Mouse (Mus musculus) ES-Bruce4 (cell line): ENCODE data around the gene Kif22. TPM values are rescaled to one million over a fixed set of nuclear protein-coding genes. Genes with fewer than 3 reads are reported as not detected.
A peak's percentile ranks its signal among the peaks of the same experiment; 100 is the strongest.

Source experiments
- H3K27ac ChIP-seq: 2 replicates; pipeline ENCODE4 v1.5.1; 2012; ENCODE audit warnings: low read length, inconsistent platforms; ENCODE audit not compliant: insufficient read depth
- H3K27me3 ChIP-seq: 2 replicates; pipeline ENCODE4 v1.6.1; 2012; ENCODE audit warnings: mild to moderate bottlenecking, low read length, inconsistent platforms; ENCODE audit not compliant: control insufficient read depth, poor library complexity, insufficient read depth, severe bottlenecking
- H3K36me3 ChIP-seq: 2 replicates; pipeline ENCODE4 v1.6.1; 2012; ENCODE audit warnings: inconsistent platforms, mild to moderate bottlenecking, low read length, moderate library complexity; ENCODE audit not compliant: control insufficient read depth, poor library complexity, insufficient read depth, severe bottlenecking
- H3K4me1 ChIP-seq: one replicate; pipeline ENCODE4 v1.8.1; 2011; ENCODE audit warnings: low read length; ENCODE audit not compliant: control insufficient read depth, insufficient read depth
- H3K4me3 ChIP-seq: 2 replicates; pipeline ENCODE4 v1.5.1; 2011; ENCODE audit warnings: low read depth, mild to moderate bottlenecking, low read length
- H3K9ac ChIP-seq: 2 replicates; pipeline ENCODE4 v1.6.1; 2012; ENCODE audit warnings: low read depth, mild to moderate bottlenecking, inconsistent platforms; ENCODE audit not compliant: poor library complexity, severe bottlenecking
- H3K9me3 ChIP-seq: replicated peaks from 2 replicates; pipeline ENCODE4 v1.6.1; 2012; ENCODE audit warnings: mild to moderate bottlenecking, low read length, inconsistent platforms; ENCODE audit not compliant: control insufficient read depth, poor library complexity, insufficient read depth, severe bottlenecking
- CTCF ChIP-seq: IDR thresholded peaks from one replicate; pipeline ENCODE4 v1.8.1; 2011; ENCODE audit warnings: low read depth, low read length
- EP300 ChIP-seq: IDR thresholded peaks from 2 replicates; pipeline ENCODE4 v1.6.1; 2011; ENCODE audit warnings: low read depth, low read length; ENCODE audit not compliant: insufficient read depth
- POLR2A ChIP-seq: IDR thresholded peaks from one replicate; pipeline ENCODE4 v1.8.1; 2011; ENCODE audit warnings: low read length; ENCODE audit not compliant: insufficient read depth
- polyA plus RNA-seq: library from polyadenylated mRNA; stranded (reverse); fragments of >200 nt; gene quantifications from 2 replicates; pipeline ENCODE4 v1.2.4, GENCODE M21; 2011; ENCODE audit warnings: low read depth; ENCODE audit not compliant: missing spikeins, insufficient read depth, insufficient read length

Kif22 gene
- polyA plus RNA-seq, 1 experiment: 106 TPM

DNA sequence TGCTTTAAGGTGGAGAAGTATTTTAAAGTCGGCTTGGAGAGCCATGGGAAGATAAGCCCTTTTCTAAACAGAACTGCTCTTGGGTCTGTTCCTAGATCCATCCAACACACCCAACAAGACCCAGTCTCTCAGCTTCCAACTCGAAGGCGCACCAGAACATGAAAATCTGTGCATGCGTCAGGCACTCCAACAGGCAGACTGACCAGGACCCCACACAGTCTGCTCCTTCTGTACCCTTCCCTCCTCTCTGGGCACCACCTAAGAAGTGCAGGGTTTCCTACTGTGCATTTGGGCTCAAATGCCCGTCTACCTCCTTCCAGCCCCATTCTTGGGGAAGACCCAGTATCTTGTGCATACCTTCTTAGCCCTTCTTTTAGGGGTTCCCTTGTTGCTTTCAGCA, 21.8 kb downstream of the Kif22 start:
- Histone ChIP-seq H3K4me1 (no peaks in the 10 kb centered on the region), H3K36me3 (peaks cover 26% of the 10 kb centered on the region), H3K27me3 (no peaks in the 10 kb centered on the region), H3K4me3 (peak overlapping the region; percentile 64), H3K9ac (peak overlapping the region; percentile 57), H3K27ac (no peak overlapping the region), H3K9me3 (no peaks in the 10 kb centered on the region)
- TF ChIP-seq POLR2A (no peak), EP300 (no peak), CTCF (no peak)

DNA sequence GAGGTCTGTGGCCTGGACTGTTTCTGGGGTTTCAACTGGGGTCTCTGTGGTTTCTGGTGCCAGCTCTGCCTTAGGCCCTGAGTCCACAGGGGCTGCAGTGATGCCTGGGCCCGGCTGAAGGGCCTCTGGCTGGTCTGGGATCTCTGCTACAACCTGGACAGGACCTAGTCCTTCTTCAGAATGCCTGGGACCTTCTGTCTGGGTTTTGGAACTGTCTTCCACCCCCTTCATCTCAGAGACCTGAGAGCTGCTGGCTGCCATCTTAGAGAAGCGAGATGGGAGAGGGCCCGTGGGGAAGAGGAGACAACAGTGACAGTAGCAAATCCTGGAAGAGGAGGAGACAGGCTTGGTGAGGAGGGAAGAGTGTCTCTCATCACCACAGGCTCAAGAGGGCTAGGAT, 22.2 kb downstream of the Kif22 start:
- Histone ChIP-seq H3K36me3 (peaks cover 29% of the 10 kb centered on the region), H3K4me1 (no peaks in the 10 kb centered on the region), H3K9me3 (no peaks in the 10 kb centered on the region), H3K4me3 (no peak overlapping the region), H3K9ac (no peak overlapping the region; the same call in 1 of the 2 replicates), H3K27ac (no peak overlapping the region), H3K27me3 (no peaks in the 10 kb centered on the region)
- TF ChIP-seq POLR2A (no peak), EP300 (no peak), CTCF (no peak)

DNA sequence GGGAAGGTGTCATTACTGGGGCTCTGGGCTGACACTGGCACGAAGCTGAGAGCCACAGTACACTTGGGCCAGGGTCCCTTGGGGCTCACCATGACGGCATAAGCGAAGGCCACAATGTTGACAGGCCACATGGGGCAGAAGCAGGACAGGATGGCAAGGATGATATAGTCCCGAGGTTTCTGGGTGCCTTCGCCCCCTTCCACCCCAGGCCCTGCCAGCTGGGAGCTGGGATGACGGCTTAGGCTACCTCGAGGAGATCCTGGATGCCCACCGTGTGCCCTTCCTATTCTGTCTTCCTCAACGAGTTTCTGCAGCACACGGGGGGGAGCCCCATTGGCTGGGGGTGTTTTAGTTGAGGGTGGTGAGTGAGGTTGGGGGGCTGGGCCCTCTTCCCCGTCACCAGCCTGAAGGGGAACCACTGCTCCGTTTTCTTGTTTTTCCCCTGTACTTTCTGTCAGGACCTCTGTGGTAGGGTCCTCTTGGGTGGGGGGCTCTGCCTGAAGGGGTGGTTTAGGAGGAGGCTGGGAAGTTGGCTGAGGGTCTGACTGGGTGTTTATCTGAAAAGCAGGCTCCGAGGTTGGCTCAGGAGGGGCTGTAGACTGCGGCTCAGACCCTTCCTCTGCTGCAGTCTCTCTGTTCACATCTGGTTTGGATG, 22.8 kb downstream of the Kif22 start:
- Histone ChIP-seq H3K27ac (no peak overlapping the region), H3K9me3 (no peaks in the 10 kb centered on the region), H3K4me1 (no peaks in the 10 kb centered on the region), H3K36me3 (peaks cover 29% of the 10 kb centered on the region), H3K27me3 (no peaks in the 10 kb centered on the region), H3K9ac (no peak overlapping the region), H3K4me3 (no peak overlapping the region)
- no peak for TF ChIP-seq CTCF
- no peak for TF ChIP-seq POLR2A
- TF ChIP-seq EP300: no peak

DNA sequence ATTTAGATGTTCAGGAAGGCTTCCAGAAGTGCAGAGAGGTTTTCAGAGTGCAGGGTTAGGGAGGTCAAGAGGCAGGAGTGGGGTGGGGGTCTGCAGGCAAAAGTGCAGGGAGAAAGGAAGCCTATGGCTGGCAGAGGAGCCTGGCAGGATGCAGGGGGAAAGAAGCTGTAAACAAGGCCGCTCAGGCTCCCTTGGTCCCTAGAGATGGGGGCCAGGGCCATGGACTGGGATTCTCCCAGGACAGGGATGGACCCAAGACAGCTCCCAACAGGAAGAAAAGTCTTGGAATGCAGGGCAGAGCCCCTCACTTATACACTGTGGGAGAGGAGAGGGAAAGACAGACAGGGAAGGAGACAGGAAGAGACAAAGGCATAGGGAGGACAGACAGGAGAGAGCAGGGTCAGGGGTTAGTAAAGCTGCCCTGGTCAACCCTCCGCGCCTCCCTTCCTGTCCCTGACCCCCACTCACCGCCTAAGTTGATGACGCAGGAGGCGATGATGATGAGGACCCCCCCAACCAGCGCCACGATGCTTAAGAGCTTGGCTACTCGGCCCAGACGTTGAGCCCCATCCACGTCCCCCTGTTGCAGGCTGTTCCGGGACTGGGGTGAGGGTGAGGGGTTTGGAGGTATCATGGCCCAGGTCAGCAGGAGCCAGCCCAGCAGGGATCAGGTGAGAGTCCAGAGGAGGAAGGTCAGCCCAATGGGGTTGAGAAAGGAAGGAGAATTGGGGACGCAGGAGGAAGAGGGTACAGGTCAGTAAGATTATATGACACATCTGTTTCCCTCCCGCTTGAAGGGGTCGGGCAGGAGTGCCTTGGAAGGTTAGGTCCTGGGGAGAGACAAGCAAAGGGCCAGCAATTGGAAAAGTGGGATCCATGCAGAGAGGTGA, 23.6 kb downstream of the Kif22 start:
- no peaks in the 10 kb centered on the region for H3K4me1 ChIP-seq

DNA sequence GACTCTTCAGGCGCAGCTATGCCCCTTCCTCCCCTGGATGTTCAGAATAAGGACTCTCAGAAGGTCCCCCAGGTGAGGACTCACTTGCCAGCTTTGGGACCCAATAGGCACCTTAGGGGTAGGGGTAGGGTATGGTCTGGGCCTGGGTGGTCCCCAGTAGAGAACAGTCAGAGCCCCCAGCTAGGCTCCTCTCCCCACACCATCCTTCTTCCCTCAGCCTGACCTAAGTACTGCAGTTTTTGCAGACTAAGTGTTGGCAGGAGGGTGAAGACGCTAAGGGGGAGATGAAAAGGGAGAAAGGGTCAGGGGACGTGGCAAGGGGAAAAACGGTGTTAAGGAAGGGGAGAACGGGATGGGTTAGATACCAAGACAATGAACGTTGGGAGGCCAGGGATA, 24.3 kb downstream of the Kif22 start:
- Histone ChIP-seq H3K27me3 (no peaks in the 10 kb centered on the region), H3K4me3 (no peak overlapping the region)

More for the DNA sequence above, 23.6 kb downstream of the Kif22 start:
- Histone ChIP-seq H3K4me3 (no peak overlapping the region), H3K9ac (no peak overlapping the region), H3K36me3 (peaks cover 21% of the 10 kb centered on the region), H3K9me3 (no peaks in the 10 kb centered on the region), H3K27me3 (no peaks in the 10 kb centered on the region), H3K27ac (no peak overlapping the region)
- TF ChIP-seq EP300 (no peak), CTCF (no peak), POLR2A (no peak)

More for the DNA sequence above, 24.3 kb downstream of the Kif22 start:
- H3K36me3 ChIP-seq: peaks cover 15% of the 10 kb centered on the region
- H3K9me3 ChIP-seq: no peaks in the 10 kb centered on the region
- peak overlapping the region; percentile 21; the same call in 1 of the 2 replicates for H3K9ac ChIP-seq
- no peak for TF ChIP-seq EP300
- no peak for TF ChIP-seq CTCF
- TF ChIP-seq POLR2A: no peak
- no peak overlapping the region for H3K27ac ChIP-seq
- peaks cover under 1% of the 10 kb centered on the region for H3K4me1 ChIP-seq
